ENCODE assay signal across 9 mouse cellular contexts in the genomic region with DNA sequence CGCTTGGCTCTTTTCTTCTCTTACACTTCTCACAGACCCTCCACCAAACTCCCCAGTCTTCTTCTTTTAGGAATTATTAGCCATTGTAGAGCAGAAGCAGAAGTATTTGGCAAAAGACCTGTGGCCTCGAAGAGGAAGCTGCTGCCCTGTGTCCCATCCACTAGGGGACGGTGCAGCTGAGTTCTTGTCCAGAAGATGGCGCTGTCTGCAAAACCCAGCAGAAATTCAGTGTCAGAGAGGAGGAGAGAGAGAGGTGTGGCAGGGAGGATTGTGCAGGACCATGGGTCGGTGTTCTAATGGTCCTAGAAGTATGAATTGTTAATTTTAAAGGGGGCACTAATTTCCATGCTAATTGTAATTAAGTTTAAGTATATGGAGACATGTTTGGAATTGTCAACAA. TPM values are rescaled to one million over a fixed set of nuclear protein-coding genes. Genes with fewer than 3 reads are reported as not detected.
DNase-seq lines count a peak whose midpoint lies in the region; ATAC-seq and TF ChIP-seq lines count a peak whose summit lies in the region.
"Had no signal": no experiment of that assay in that cellular context is flagged by ENCODE, and none has a peak within 500 bp of the region (broad histone marks: within the 10 kb centered on the region; RNA-seq: fewer than 3 reads in every experiment).

No protein-coding gene starts in this region.

- H3K27ac ChIP-seq in kidney, embryonic 14.5 days (ENCODE audit: low read depth, low read length) = no peak overlapping the region
- H3K27ac ChIP-seq in ES-E14 (ENCODE audit: insufficient read depth, low read depth, low read length, poor library complexity, severe bottlenecking) = no peak overlapping the region
- H3K27ac ChIP-seq in forebrain, embryonic 15.5 days (replicated peaks) = no peak overlapping the region

- H3K4me3 ChIP-seq in kidney, embryonic 14.5 days (ENCODE audit: low read length) = no peak overlapping the region
- H3K4me3 ChIP-seq in ES-E14 (ENCODE audit: insufficient read depth in 1 of 2, low read depth in 1 of 2, low read length in 2 of 2, poor library complexity in 1 of 2, severe bottlenecking in 1 of 2) = no peak overlapping the region
- no peak overlapping the region for H3K4me3 ChIP-seq in forebrain, embryonic 15.5 days
- H3K4me3 ChIP-seq: megakaryocyte, embryonic 14.5 days had no signal

- ATAC-seq in kidney, embryonic 14.5 days (ENCODE audit: low FRiP score, low TSS enrichment) = no peak
- peak; percentile 38; the same call in 1 of the 2 replicates for ATAC-seq in forebrain, embryonic 15.5 days (replicated peaks)
- ATAC-seq in megakaryocyte-erythroid progenitor cell, adult 5-6 weeks (replicated peaks; ENCODE audit: low FRiP score, low TSS enrichment, poor library complexity, severe bottlenecking) = peak; percentile 95

- in situ Hi-C loops in ES-E14 (cut with MboI; ENCODE audit: low sequenced_read_pairs in 2 of 2, unreplicated experiment in 2 of 2) = no loop called here

- no peak overlapping the region for H3K4me2 ChIP-seq in kidney, embryonic 14.5 days (replicated peaks; ENCODE audit: low read depth, low read length)
- H3K4me2 ChIP-seq in forebrain, embryonic 15.5 days (replicated peaks) = no peak overlapping the region

- H3K9ac ChIP-seq in kidney, embryonic 14.5 days (ENCODE audit: low read depth, low read length) = no peak overlapping the region
- H3K9ac ChIP-seq in ES-E14 (ENCODE audit: insufficient read depth, low read depth, low read length, poor library complexity, severe bottlenecking) = no peak overlapping the region
- H3K9ac ChIP-seq in forebrain, embryonic 15.5 days (replicated peaks) = no peak overlapping the region

- H3K36me3 ChIP-seq in kidney, embryonic 14.5 days (ENCODE audit: control insufficient read depth, insufficient read depth, low read length) = no peaks in the 10 kb centered on the region
- no peaks in the 10 kb centered on the region for H3K36me3 ChIP-seq in ES-E14 (ENCODE audit: control insufficient read depth, insufficient read depth, low read length, poor library complexity, severe bottlenecking)
- no peaks in the 10 kb centered on the region for H3K36me3 ChIP-seq in forebrain, embryonic 15.5 days

- 39% methylated on average over 5 of the region's 5 CpGs for WGBS in kidney, embryonic 14.5 days
- WGBS in forebrain, embryonic 15.5 days = 32% methylated on average over 5 of the region's 5 CpGs

- DNase-seq in kidney, adult 18-20 months = peak; percentile 52
- DNase-seq in ES-E14 (ENCODE audit: low read depth, low spot score) = peak; percentile 60
- DNase-seq in c-Kit-positive CD71-negative TER-119-negative erythroid progenitor cells, embryonic 14.5 days (ENCODE audit: low read depth) = peak; percentile 71
- DNase-seq in layer of hippocampus, postnatal 25 days (ENCODE audit: extremely low spot score in 1 of 2, low spot score in 1 of 2) = peak; percentile 70 to 76
- peak; percentile 53 to 54 for DNase-seq in thymus, postnatal 36 days

- no peaks in the 10 kb centered on the region for H3K27me3 ChIP-seq in kidney, embryonic 14.5 days (ENCODE audit: control insufficient read depth, insufficient read depth, low read length)
- H3K27me3 ChIP-seq in forebrain, embryonic 15.5 days = no peaks in the 10 kb centered on the region
- H3K27me3 ChIP-seq: megakaryocyte, embryonic 14.5 days had no signal

- no peaks in the 10 kb centered on the region for H3K9me3 ChIP-seq in kidney, embryonic 14.5 days (ENCODE audit: control insufficient read depth, low read length)
- H3K9me3 ChIP-seq in ES-E14 (ENCODE audit: control insufficient read depth, insufficient read depth, low read depth, low read length) = no peaks in the 10 kb centered on the region
- H3K9me3 ChIP-seq in forebrain, embryonic 15.5 days = no peaks in the 10 kb centered on the region
- H3K9me3 ChIP-seq: megakaryocyte, embryonic 14.5 days had no signal

- H3K4me1 ChIP-seq in kidney, embryonic 14.5 days (ENCODE audit: control insufficient read depth, insufficient read depth, low read length) = no peaks in the 10 kb centered on the region
- no peaks in the 10 kb centered on the region for H3K4me1 ChIP-seq in ES-E14 (ENCODE audit: control insufficient read depth in 2 of 2, insufficient read depth in 2 of 2, low read length in 2 of 2, poor library complexity in 1 of 2)
- H3K4me1 ChIP-seq in forebrain, embryonic 15.5 days = no peaks in the 10 kb centered on the region

TF ChIP-seq in ES-E14, 5 proteins besides CTCF, POLR2A, EP300 and RAD21:
- TF ChIP-seq CHD2 (IDR thresholded peaks at IDR 0.05; ENCODE audit: low read depth, low read length) (no peak), ZC3H11A (IDR thresholded peaks at IDR 0.05; ENCODE audit: borderline replicate concordance, low read depth, low read length) (peak; percentile 85; the same call in 1 of the 2 replicates)
TF ChIP-seq in ES-E14: peak in this region for 1.

RNA-seq across cellular contexts. Expression of gene Emp1, which starts 55.1 kb away (rescaled TPM):
- 14.0 and 23.7 TPM in 2 replicates for polyA plus RNA-seq in kidney, embryonic 14.5 days (2014; fragmentation: Nextera tagmentation; extraction: Ambion mirVana)
- total RNA-seq in ES-E14 (2012; rRNA removed) = 49.3 and 61.3 TPM in 2 replicates
- 4.9 and 5.6 TPM in 2 replicates for polyA plus RNA-seq in forebrain, embryonic 15.5 days (2015; fragmentation: Nextera tagmentation; extraction: Ambion mirVana)
- total RNA-seq in layer of hippocampus, postnatal 25 days (2021) = 1 to 10 TPM; 2.4 to 2.5 TPM
- 1.1 and 2.0 TPM in 2 replicates for total RNA-seq in megakaryocyte-erythroid progenitor cell, adult 5-6 weeks (2014; fragmentation: Nextera tagmentation)
- 0.66 TPM in 1 of 2 replicates, not detected in the other for total RNA-seq in megakaryocyte-erythroid progenitor cell, adult 5-6 weeks (2017)

Comparison
In these comparisons a context has a peak if more than half of its experiments do, and no peak if none do; other contexts are left out.
1. RNA of gene Emp1, which starts 55.1 kb away (total RNA-seq): 49.3 to 61.3 TPM in ES-E14; 2.4 to 2.5 TPM in layer of hippocampus, postnatal 25 days and 0.66 to 2.0 TPM in megakaryocyte-erythroid progenitor cell, adult 5-6 weeks; every median in the first group is over 10 times any median in the second.
2. Peak in every context shown above with its lines, with median percentiles within 50 percentile points of each other: DNase-seq.